Mouse (Mus musculus) limb, embryonic 10.5 days (tissue): ENCODE measurements around the gene Acss1. TPM values are rescaled to one million over a fixed set of nuclear protein-coding genes. Genes with fewer than 3 reads are reported as not detected.

ENCODE experiments used
- polyA plus RNA-seq: library from polyadenylated mRNA; unstranded; fragments of >200 nt; fragmentation: Nextera tagmentation; extraction: Ambion mirVana; gene quantifications from 2 replicates; pipeline ENCODE4 v1.2.1, GENCODE M21; 2016

Gene Acss1
- polyA plus RNA-seq, 1 experiment from 2014 or later = 3.4 TPM

Other genes starting within 250 kb of the Acss1 start
- gene Zfp442, start 217.0 kb downstream of the Acss1 start, polyA plus RNA-seq = 10.5 and 12.4 TPM in 2 replicates
- 0.14 and 0.23 TPM in 2 replicates for gene Zfp345, start 183.4 kb downstream of the Acss1 start, polyA plus RNA-seq
- not detected in 2 replicates for gene Cst7, start 98.1 kb downstream of the Acss1 start, polyA plus RNA-seq
- 26.6 and 28.9 TPM in 2 replicates for gene Apmap, start 59.9 kb downstream of the Acss1 start, polyA plus RNA-seq
- gene Vsx1, start 20.9 kb upstream of the Acss1 start, polyA plus RNA-seq = not detected in 2 replicates
- gene Entpd6, start 80.5 kb upstream of the Acss1 start, polyA plus RNA-seq = 35.1 and 35.7 TPM in 2 replicates
- 48.7 and 61.1 TPM in 2 replicates for gene Pygb, start 118.2 kb upstream of the Acss1 start, polyA plus RNA-seq
- 46.9 and 53.0 TPM in 2 replicates for gene Abhd12, start 236.2 kb upstream of the Acss1 start, polyA plus RNA-seq
- gene Gins1, start 236.9 kb upstream of the Acss1 start, polyA plus RNA-seq = 77.0 and 77.9 TPM in 2 replicates